Mouse (Mus musculus): ENCODE measurements around the gene Cep55. TPM values are rescaled to one million over a fixed set of nuclear protein-coding genes. Genes with fewer than 3 reads are reported as not detected.

Cep55 gene
- polyA plus RNA-seq, 1 experiment from 2014 or later: 30.0 TPM

GRCm38 (mm10) chr19:38029871-38030270, 24.9 kb upstream of the Cep55 start:
- Histone ChIP-seq H3K27me3 (no peaks in the 10 kb centered on the region), H3K4me3 (replicated peaks) (no peak overlapping the region), H3K9me3 (replicated peaks) (no peaks in the 10 kb centered on the region), H3K9ac (no peak overlapping the region), H3K27ac (peak overlapping the region; percentile 91), H3K4me2 (peak overlapping the region; percentile 43), H3K4me1 (peaks cover 72% of the 10 kb centered on the region), H3K36me3 (no peaks in the 10 kb centered on the region)
- WGBS: 28% methylated on average over 3 of the region's 3 CpGs
- ATAC-seq (replicated peaks; ENCODE audit: low FRiP score): peak; percentile 59

GRCm38 (mm10) chr19:38030673-38031137, 24.1 kb upstream of the Cep55 start:
- no peaks in the 10 kb centered on the region for H3K27me3 ChIP-seq
- H3K4me1 ChIP-seq: peaks cover 66% of the 10 kb centered on the region
- H3K9ac ChIP-seq: no peak overlapping the region
- peak; percentile 47 for ATAC-seq (replicated peaks; ENCODE audit: low FRiP score)
- H3K27ac ChIP-seq: peak overlapping the region; percentile 91
- WGBS: under 1% methylated on average over 23 of the region's 23 CpGs
- no peaks in the 10 kb centered on the region for H3K9me3 ChIP-seq (replicated peaks)
- peak overlapping the region; percentile 43 for H3K4me2 ChIP-seq
- peak overlapping the region; percentile 1; the same call in 1 of the 2 replicates for H3K4me3 ChIP-seq (replicated peaks)
- H3K36me3 ChIP-seq: no peaks in the 10 kb centered on the region

- 55% methylated on average over 9 of the region's 9 CpGs for WGBS
- peaks cover 64% of the 10 kb centered on the region for H3K4me1 ChIP-seq
These were observed 23.7 kb upstream of the Cep55 start for GRCm38 (mm10) chr19:38031144-38031543.

GRCm38 (mm10) chr19:38032993-38033734, 21.6 kb upstream of the Cep55 start:
- Histone ChIP-seq H3K4me3 (replicated peaks) (no peak overlapping the region), H3K4me2 (no peak overlapping the region), H3K9me3 (replicated peaks) (no peaks in the 10 kb centered on the region), H3K27me3 (no peaks in the 10 kb centered on the region), H3K4me1 (peaks cover 51% of the 10 kb centered on the region), H3K9ac (no peak overlapping the region), H3K36me3 (no peaks in the 10 kb centered on the region), H3K27ac (peak overlapping the region; percentile 45; the same call in 1 of the 2 replicates)
- WGBS: 68% methylated on average over 15 of the region's 15 CpGs
- ATAC-seq (replicated peaks; ENCODE audit: low FRiP score): no peak

More at GRCm38 (mm10) chr19:38031144-38031543, 23.7 kb upstream of the Cep55 start:
- no peaks in the 10 kb centered on the region for H3K9me3 ChIP-seq (replicated peaks)
- H3K4me3 ChIP-seq (replicated peaks): no peak overlapping the region
- H3K36me3 ChIP-seq: no peaks in the 10 kb centered on the region
- H3K9ac ChIP-seq: no peak overlapping the region
- no peak for ATAC-seq (replicated peaks; ENCODE audit: low FRiP score)
- no peak overlapping the region; the same call in 1 of the 2 replicates for H3K27ac ChIP-seq
- no peaks in the 10 kb centered on the region for H3K27me3 ChIP-seq
- peak overlapping the region; percentile 43 for H3K4me2 ChIP-seq

- peaks cover 47% of the 10 kb centered on the region for H3K4me1 ChIP-seq
- H3K27ac ChIP-seq: no peak overlapping the region
- no peak for ATAC-seq (replicated peaks; ENCODE audit: low FRiP score)
- no peaks in the 10 kb centered on the region for H3K27me3 ChIP-seq
- 78% methylated on average over 2 of the region's 2 CpGs for WGBS
- no peak overlapping the region for H3K4me3 ChIP-seq (replicated peaks)
- no peak overlapping the region for H3K4me2 ChIP-seq
- no peaks in the 10 kb centered on the region for H3K9me3 ChIP-seq (replicated peaks)
- no peaks in the 10 kb centered on the region for H3K36me3 ChIP-seq
- no peak overlapping the region for H3K9ac ChIP-seq
These were observed 21.1 kb upstream of the Cep55 start for GRCm38 (mm10) chr19:38033735-38034057.

- no peaks in the 10 kb centered on the region for H3K36me3 ChIP-seq
- H3K4me2 ChIP-seq: no peak overlapping the region
- no peaks in the 10 kb centered on the region for H3K9me3 ChIP-seq (replicated peaks)
- H3K9ac ChIP-seq: no peak overlapping the region
- no peaks in the 10 kb centered on the region for H3K27me3 ChIP-seq
- no peak overlapping the region for H3K27ac ChIP-seq
- 71% methylated on average over 2 of the region's 2 CpGs for WGBS
- H3K4me1 ChIP-seq: peaks cover 37% of the 10 kb centered on the region
- no peak for ATAC-seq (replicated peaks; ENCODE audit: low FRiP score)
- H3K4me3 ChIP-seq (replicated peaks): no peak overlapping the region
These were observed 20.1 kb upstream of the Cep55 start for GRCm38 (mm10) chr19:38034696-38035095.

- Histone ChIP-seq H3K4me3 (replicated peaks) (no peak overlapping the region), H3K9me3 (replicated peaks) (no peaks in the 10 kb centered on the region), H3K4me2 (no peak overlapping the region), H3K27ac (no peak overlapping the region), H3K36me3 (no peaks in the 10 kb centered on the region), H3K9ac (no peak overlapping the region), H3K4me1 (peaks cover 29% of the 10 kb centered on the region), H3K27me3 (no peaks in the 10 kb centered on the region)
- WGBS: 31% methylated on average over 2 of the region's 2 CpGs
- no peak for ATAC-seq (replicated peaks; ENCODE audit: low FRiP score)
These were observed 19.0 kb upstream of the Cep55 start for GRCm38 (mm10) chr19:38035766-38036165.

- 54% methylated on average over 2 of the region's 2 CpGs for WGBS
- Histone ChIP-seq H3K9me3 (replicated peaks) (no peaks in the 10 kb centered on the region), H3K4me2 (no peak overlapping the region), H3K36me3 (no peaks in the 10 kb centered on the region), H3K9ac (no peak overlapping the region), H3K27ac (peak overlapping the region; percentile 62; the same call in 1 of the 2 replicates), H3K4me3 (replicated peaks) (no peak overlapping the region), H3K27me3 (no peaks in the 10 kb centered on the region), H3K4me1 (peaks cover 27% of the 10 kb centered on the region)
- no peak for ATAC-seq (replicated peaks; ENCODE audit: low FRiP score)
These were observed 16.5 kb upstream of the Cep55 start for GRCm38 (mm10) chr19:38038267-38038666.

GRCm38 (mm10) chr19:38042261-38042722, 12.5 kb upstream of the Cep55 start:
- 6% methylated on average over 5 of the region's 5 CpGs for WGBS
- H3K36me3 ChIP-seq: no peaks in the 10 kb centered on the region
- H3K27ac ChIP-seq: peak overlapping the region; percentile 77
- peak overlapping the region; percentile 43; the same call in 1 of the 2 replicates for H3K9ac ChIP-seq
- H3K4me3 ChIP-seq (replicated peaks): peak overlapping the region; percentile 51
- no peaks in the 10 kb centered on the region for H3K9me3 ChIP-seq (replicated peaks)
- 0 out of 2 replicates have a peak, but pooled peaks cover 5% of the 10 kb centered on the region for H3K27me3 ChIP-seq
- peak overlapping the region; percentile 82 for H3K4me2 ChIP-seq
- H3K4me1 ChIP-seq: peaks cover 24% of the 10 kb centered on the region
- ATAC-seq (replicated peaks; ENCODE audit: low FRiP score): peak; percentile 44; the same call in 1 of the 2 replicates

GRCm38 (mm10) chr19:38043281-38043981, 11.4 kb upstream of the Cep55 start, which contains the start of gene Myof:
Myof (minus strand) TSS chr19:38043577.
- under 1% methylated on average over 28 of the region's 28 CpGs for WGBS

GRCm38 (mm10) chr19:38045198-38045597, 9.6 kb upstream of the Cep55 start:
- WGBS: 93% methylated on average over 3 of the region's 3 CpGs
- H3K4me3 ChIP-seq (replicated peaks): no peak overlapping the region
- H3K4me2 ChIP-seq: no peak overlapping the region
- no peak overlapping the region for H3K9ac ChIP-seq
- no peaks in the 10 kb centered on the region for H3K36me3 ChIP-seq
- 0 out of 2 replicates have a peak, but pooled peaks cover 5% of the 10 kb centered on the region for H3K27me3 ChIP-seq
- H3K27ac ChIP-seq: no peak overlapping the region
- H3K4me1 ChIP-seq: peaks cover 17% of the 10 kb centered on the region
- no peaks in the 10 kb centered on the region for H3K9me3 ChIP-seq (replicated peaks)
- ATAC-seq (replicated peaks; ENCODE audit: low FRiP score): no peak

More at GRCm38 (mm10) chr19:38043281-38043981, 11.4 kb upstream of the Cep55 start, which contains the start of gene Myof:
- Histone ChIP-seq H3K4me2 (peak within 1 kb of the TSS; percentile 82), H3K4me3 (replicated peaks) (peak within 1 kb of the TSS; percentile 51), H3K9ac (peak within 1 kb of the TSS; percentile 43), H3K9me3 (replicated peaks) (no peaks in the 10 kb centered on the region), H3K36me3 (no peaks in the 10 kb centered on the region), H3K27ac (peak within 1 kb of the TSS; percentile 77), H3K27me3 (0 out of 2 replicates have a peak, but pooled peaks cover 5% of the 10 kb centered on the region), H3K4me1 (peaks cover 17% of the 10 kb centered on the region)
- peak; percentile 85 for ATAC-seq (replicated peaks; ENCODE audit: low FRiP score)

- WGBS: 90% methylated on average over 1 of the region's 1 CpGs
- no peak overlapping the region for H3K4me2 ChIP-seq
- no peak overlapping the region for H3K27ac ChIP-seq
- peaks cover 9% of the 10 kb centered on the region for H3K4me1 ChIP-seq
- H3K27me3 ChIP-seq: 0 out of 2 replicates have a peak, but pooled peaks cover 5% of the 10 kb centered on the region
- no peaks in the 10 kb centered on the region for H3K36me3 ChIP-seq
- no peak for ATAC-seq (replicated peaks; ENCODE audit: low FRiP score)
- no peak overlapping the region for H3K4me3 ChIP-seq (replicated peaks)
- no peaks in the 10 kb centered on the region for H3K9me3 ChIP-seq (replicated peaks)
- no peak overlapping the region for H3K9ac ChIP-seq
These were observed 5.1 kb upstream of the Cep55 start for GRCm38 (mm10) chr19:38049686-38050085.
